Mouse (Mus musculus) neural tube, embryonic 10.5 days (tissue): ENCODE results near the gene Elf2.
"Not testable (repeated sequence)": the region's sequence is repeated elsewhere in the genome, so short reads cannot be mapped to it uniquely, and the experiment has no call there.

Experiments
- DNase-seq: peaks from one replicate; pipeline ENCODE4 v3.0.0-alpha.2; 2017; ENCODE audit warnings: low spot score; ENCODE audit errors: extremely low spot score

Gene Elf2

DNA sequence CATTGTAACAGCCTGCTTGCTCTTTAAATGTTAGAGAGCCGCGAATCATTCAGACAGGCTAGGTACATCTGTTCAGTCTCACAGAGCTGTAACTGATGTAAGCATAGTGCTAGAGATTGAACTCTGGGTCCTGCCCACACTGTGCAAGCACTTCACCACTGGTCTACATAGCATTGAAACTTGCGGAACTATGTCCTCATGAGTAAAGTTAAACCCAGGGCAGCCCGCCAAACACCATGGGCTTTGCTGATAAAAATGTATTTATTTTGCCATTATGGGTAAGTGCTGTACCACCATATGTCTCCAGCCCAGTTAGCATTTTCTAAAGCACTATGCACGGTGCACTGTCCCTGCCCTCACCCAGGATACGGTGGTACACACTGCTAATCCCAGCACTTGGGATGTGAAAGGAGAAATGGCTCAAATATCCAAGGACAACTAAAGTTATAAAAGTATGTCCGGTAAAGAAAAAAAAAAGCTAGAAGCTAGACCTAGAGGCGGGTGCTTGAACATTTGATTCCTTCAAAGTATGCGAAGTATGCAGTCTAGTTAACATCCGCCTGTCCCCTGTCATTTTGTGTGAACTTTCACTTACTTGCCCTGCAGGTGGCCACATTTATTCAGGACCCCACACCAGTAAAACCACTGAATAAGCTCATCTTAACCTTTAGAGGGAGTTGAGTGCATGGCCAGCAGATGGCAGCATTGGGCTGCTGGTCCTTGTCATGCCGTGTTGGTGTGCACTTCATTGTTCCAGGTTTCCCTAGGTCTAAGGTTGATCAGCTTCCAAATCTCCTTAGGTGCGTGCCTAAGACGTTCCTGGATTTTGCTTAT, 106.3 kb downstream of the Elf2 start:
- peak; percentile 89 for DNase-seq

DNA sequence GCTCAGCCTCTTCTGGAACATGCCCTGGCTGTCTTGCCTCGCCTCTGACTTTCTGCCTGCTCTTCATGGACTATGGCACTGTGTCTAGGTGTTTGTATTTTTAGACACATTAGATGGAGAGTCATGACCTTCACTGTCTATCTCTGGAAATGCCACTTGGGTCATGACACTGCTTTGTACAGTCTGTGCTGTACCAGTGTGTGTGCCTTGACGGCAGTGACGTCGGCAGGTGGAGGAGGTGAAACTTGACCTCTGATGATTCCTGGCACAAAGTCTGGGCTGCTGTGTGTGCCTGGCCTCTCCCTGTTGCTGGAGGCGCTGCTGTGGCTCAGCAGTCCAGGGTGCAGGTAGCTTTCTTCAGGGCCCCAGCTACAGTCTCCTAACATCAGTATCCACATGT, 107.0 kb downstream of the Elf2 start:
- DNase-seq: no peak

DNA sequence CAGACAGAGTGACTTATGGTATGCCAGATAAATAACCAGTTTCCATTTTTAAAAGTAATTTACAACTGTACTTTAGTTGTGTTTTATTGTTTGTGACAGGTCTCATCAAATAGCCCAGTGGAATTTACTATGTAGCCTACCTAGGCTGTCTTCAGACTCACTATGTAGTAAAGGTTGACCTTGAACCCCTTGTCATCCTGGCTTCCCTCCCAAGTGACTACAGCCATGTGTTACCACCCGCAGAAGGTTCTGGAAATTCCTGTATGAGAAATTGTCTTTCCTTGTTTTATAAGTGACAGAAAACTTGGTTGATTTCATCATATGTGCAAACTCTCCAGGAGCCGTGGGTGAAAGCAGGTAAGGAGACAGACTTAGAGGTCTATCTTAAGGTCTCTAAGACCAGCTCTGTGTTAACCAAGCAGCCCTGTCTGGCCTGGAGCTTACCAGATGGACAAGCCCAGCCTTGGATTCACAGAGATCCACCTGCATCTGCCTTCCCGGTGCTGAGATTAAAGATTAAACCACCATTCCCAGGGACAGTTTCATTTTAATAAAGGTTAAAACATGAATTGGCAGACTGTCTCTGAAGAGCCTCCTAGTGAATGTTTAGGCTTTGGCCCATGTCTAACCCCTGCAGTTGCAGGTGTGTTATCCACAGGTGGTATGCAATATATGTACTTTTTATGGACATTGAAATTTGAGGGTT, 108.1 kb downstream of the Elf2 start:
- DNase-seq: no peak

DNA sequence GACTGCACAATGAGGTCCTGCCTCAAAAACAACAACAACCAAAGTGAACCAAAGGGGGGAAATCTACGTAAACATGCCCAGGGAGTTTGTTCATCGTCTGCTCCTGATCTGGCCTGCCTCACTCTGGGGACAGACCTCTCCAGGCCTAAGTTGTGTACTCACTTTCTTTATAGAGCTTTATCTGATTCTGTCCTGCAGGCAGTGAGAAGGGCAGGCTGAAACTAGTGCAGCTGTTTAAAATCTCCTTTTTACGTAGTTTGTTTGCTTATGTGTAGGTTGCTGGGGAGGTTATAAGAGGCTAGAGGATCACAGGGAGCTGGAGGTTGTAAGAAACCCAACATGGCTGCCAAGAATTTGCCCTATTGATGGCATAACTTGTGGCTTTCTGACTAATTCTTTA, 109.0 kb downstream of the Elf2 start:
- DNase-seq: no peak

DNA sequence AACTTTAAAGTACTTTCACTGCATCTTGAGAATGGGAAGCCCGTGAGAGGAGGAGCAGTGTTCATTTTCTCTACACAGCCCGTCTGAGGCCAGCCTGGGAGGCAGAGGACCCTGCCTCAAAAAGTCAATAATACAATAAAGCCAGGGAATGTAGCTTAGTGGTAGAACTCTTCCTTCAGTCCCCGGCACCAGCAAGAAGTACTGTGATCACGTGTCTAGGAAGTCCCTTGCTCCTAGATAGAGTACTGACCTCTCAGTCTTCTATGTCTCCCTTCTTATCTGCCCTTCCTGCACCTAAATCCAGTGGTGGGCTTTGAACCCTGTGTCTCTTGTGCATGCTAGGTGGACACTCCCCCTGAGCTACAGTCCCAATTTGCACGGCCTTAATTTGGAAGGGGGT, 109.6 kb downstream of the Elf2 start:
- no peak for DNase-seq

DNA sequence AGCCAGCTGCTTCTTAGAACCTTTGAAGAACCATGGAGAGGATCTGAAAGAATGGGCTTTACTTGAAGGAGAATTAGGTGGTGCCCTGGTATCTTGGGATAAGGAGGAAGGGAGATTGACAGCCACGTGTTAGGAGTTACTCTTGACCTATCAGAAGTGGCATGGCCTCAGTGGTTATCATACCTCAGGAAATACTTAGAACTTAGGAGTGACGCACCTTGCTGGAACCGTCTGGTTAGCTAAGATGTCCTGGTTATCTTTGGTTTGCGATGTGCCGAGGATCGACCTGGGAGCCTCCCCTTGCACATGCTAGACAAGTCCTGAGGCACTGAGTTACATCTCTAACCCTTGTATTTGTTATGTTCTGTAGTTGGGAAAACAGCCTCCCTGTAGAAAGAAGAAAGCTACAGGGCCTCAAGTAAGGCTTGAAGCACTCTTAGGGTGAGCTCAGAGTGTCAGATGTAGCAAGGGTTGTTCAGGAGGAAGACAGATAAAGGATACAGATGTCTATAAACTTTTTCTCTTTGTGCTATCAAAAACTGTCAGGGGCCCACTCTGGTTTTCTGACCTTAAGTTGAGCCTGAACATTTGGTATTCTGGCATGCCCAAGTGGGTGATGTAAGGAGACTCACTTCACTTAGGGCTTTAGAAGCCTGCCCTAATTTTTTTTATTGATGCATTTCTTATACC, 110.2 kb downstream of the Elf2 start:
- DNase-seq: no peak

DNA sequence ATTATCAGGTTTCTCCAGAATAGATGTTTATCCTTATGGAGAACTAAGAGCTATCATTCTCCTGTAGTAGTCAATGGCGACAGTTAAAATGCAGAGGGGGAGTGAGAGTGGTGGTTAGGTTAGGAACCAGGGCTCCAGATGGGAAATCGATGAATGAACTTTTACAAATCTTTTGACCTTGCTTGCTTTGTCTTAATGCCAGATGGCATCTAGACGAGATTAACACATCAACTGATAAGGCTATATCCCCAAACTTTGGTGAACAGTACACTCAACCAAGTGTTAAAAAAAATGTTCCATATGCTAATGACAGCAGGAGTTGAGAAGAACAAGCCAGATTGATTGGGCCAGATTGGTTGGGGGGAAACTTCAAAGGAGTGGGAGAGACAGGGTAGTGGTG, 111.2 kb downstream of the Elf2 start:
- no peak for DNase-seq

DNA sequence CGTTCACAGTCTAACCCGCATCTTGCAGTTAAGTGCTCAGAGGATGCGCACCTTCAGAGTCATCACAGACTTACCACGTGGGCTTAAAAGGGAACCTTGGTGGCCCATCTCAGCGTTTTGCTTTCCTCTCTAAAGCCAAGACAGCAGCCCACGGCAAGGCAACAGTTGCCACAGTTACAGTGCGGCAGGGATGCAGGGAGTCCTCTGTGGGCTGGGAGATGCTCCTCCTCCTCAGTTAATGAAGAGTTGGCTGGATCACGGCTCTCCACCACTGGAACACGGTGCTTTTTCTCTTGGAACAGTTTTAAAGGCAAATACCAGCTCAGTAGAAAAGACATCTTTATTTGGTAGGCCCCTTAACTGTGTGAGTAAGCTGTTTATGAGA, 111.7 kb downstream of the Elf2 start:
- no peak for DNase-seq

DNA sequence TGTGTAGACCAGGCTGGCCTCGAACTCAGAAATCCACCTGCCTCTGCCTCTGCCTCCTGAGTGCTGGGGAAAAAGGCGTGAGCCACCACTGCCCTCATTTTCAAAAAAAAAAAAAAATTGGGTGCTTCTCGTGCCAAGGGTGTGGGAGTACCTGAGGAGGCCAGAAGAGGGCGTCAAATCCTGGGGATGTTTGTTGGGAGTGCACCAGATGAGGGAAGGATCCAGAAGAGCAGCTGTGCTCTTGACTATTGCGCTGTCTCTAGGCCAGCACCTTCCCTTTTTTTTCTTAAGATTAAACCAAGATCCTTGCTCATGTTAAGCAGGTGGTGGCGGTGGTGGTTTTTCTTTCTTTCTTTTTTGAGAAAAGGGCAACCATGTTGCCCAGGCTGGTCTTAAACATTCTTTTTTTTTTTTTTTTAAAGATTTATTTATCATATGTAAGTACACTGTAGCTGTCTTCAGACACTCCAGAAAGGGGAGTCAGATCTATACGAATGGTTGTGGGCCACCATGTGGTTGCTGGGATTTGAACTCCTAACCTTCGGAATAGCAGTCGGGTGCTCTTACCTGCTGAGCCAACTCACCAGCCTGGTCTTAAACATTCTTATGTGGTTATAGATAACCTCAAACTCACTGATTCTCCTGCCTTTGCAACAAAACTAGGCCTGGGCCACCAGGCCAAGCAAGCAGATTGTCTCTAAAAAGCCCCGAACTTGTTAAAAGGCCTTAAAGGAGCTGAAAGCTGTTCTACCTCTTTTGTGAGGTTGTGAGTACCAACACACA, 112.2 kb downstream of the Elf2 start:
- DNase-seq: peak; percentile 27

DNA sequence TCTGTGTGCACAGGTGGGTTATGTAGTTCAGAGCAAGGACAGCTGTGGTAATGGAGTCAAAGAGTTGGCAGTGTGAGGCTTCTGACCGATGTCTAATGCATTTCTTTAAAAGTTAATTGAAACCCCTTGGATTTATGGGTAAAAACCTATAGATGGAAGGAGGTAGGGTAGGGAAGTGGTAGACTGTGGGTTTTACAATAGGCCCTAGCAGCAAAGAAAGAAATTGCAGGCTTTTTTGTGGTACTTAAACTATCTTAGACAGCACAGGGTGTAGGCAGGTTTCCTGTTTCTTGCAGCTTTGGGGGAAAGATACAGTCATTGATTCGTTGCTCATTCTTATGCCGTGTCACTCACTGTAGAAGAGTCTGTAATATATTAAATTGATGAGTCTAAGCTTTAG, 113.9 kb downstream of the Elf2 start:
- no peak for DNase-seq

DNA sequence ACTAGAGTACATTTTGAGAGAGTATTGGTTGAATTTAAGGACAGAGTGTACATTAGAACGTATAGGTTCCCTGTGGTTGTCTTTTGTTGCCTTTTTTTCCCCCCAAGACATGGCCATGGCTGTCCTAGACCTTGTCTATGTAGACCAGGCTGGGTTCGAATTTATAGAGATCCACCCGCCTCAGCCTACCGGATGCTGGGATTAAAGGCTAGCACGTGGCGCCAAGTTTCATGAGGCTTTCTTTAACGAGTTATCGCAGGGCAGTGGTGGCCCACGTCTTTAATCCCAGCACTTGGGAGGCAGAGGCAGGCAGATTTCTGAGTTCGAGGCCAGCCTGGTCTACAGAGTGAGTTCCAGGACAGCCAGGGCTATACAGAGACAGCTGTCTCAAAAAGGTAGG, 114.5 kb downstream of the Elf2 start:
- no peak for DNase-seq

DNA sequence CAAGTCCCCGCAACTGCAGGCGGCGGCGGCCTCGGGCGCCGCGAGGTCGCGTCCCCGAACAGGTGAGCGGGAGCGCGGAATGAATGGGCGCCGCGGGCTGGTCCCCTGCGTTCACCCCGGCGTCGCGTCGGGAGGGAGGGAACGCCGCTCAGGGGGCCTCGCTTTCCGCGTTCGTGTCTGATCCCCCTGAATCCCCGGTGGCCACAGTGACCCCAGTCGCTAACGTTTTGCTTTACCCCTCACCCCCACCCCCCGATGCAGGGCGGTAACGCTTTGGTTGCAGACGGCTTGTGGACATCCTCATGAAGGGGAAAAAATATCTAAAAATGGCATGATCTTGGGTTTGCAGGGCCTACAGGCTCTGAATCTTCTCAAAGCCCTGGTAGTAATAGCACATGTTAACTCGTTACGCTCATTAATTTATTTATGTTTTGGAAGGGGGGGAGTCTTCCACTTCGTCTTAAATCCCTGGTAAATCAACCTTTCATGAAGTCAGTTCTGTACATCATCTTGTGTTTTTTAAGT, 115.2 kb downstream of the Elf2 start:
- no peak for DNase-seq

DNA sequence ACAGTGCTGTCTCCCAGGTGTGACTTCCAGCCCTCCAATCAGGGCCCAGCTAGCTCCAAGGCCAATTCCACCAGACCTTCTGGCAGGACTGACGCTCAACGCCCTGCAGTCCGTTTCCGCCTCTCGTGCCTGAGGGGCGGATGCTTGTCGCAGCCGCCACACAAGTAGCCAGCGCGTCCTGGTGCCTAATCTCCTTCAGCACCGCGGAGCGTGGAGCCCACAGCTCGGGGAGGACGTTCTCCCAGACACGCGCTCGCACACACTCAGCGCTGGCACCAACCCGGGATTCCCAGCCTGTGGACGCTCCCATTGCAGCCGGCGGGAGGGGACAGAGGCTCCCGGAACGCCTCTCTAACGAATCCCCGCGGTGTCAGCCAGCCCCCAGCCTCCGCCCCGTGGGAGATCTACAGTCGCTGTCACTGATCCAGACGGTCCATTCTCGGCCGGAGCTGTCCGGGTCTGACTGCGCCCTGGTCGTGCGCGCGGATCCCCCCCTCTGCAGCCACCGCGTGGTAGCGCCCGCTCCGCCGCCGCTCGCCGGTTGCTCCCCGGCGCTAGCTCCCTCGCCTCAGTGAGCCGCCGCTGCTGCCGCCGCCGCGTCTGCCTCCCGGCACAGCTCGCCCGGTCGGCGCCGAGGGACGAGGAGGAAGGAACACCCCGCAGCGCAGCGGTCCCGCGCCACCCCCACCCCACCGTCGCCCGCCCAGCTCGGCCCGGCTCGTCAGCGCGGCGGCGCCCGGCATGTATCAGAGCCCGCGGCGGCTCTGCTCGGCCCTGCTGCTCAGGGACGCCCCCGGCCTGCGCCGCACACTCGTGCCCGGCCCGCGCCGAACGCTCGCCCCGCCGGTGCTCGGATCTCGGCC, 115.9 kb downstream of the Elf2 start, which contains the start of gene Noct:
Noct (plus strand) TSS at position 85 of the 863 bp plus-strand sequence.
- peak; percentile 93 for DNase-seq

DNA sequence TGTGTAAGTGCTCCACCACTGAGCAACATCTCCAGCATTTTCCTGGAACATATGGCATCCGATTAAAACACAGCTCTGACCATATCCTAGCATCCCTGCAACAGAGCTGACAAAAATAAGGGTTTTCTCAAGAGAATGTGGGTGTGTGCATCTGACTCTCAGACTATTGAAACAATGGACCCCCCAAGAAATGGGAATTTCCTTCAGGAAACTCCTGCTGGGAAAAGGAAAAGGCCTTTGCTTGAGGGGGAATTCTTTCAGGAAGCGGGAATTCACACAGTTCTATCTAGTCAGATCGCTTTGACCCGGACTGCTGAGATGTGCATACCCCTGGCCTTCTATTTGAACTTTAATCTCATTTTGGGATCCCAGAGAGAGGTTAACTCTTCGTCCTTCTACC, 116.9 kb downstream of the Elf2 start:
- no peak for DNase-seq

DNA sequence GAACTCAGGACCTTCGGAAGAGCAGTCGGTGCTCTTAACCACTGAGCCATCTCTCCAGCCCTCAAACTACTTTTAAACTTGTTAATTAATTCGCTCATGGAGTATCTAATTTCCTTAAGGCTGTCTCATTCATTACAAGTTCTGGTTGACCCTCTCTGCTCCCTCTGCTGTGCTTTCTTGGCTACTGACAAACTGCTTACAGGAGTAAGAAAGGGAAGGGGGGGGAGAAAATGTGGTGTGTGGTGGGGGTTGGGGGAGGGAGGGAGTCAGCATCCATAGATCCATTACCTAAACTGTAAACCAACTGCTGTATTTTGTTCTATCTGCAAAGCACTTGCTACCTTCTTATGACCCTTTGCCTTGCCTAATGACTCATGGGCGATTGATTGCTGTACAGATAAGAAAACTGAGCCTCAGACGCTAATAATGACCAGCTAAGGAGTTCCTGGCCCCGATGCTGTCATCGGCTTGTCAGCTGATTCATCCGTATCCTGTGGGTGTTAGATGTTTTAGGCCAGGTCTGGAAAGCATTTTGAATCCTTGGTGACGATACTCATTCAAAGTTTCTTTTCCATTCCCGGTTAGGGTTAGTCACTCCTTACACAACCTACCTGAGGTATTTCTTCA, 117.5 kb downstream of the Elf2 start:
- no peak for DNase-seq

DNA sequence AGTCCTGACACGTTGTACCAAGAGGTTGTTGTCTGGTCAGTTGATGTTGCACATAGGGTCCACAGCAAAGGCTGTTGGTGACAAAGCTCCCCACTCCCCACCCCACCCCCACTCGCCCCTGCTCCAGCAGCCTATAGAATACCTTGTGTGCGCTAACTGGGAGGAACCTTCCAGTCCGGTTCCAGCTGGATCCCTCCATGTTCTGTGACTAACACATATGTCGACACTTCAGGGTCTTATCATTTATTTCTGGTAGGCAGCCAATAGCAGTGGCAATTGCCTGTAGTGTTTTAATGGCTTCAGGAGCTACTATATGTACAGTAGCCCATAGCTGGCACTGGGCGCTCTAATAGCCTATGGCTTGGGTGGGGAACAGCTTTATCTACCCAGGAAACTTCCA, 118.2 kb downstream of the Elf2 start:
- no peak for DNase-seq

DNA sequence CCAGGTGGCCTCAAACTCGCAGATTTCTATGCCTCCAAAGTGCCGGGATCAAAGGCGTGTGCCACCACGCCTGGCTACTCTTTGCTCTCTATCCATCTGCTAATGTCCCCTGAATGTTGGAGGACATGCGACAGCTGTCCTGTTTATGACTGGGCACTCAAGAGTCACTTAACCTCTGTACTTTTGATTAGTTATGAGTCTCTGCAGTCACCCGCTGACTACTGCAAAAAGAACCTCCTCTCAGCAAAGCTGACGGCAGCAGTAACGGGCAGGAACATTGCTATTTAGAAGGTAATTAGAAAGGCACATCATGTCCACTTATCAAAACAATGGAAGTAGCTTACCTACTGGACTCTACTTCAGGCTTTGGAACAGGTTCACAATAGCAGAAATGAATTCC, 118.6 kb downstream of the Elf2 start:
- DNase-seq: no peak

DNA sequence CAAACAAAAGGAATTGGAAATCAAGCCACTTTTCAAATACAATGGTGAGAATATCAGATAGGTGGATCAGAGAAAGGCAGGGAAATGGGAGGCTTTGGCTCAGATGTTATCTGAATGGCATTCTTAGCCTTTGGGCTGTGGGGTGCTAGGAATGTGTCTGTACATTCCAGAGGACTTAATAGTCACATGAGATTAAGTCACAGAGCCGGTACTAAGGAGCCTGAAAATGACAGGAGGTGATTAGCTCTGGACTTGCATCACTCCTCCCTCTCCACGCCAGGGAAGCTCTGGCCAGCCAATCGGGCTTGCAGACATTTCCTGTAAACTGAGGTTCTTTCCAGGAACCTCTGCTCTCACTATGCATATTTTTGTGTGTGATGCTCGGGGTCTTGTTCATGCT, 119.6 kb downstream of the Elf2 start:
- no peak for DNase-seq

DNA sequence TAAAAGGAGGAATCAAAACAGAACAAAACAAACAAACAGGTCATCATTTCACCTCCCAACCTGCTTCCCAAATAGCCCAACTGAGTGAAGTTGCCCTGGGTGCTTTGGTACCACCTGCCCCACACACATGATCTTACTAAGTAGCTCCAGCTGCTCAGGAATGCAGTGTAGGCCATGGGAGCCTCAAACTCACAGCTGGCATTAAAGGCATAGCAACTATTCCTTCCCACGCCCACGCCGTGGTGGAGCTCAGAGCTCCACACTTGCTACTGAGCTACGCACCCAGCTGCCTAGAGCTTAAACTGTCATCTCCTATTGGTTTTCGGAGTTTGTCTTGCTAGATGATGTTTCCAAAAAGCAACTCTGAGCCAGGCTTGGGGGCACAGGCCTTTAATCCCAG, 121.2 kb downstream of the Elf2 start:
- no peak for DNase-seq

DNA sequence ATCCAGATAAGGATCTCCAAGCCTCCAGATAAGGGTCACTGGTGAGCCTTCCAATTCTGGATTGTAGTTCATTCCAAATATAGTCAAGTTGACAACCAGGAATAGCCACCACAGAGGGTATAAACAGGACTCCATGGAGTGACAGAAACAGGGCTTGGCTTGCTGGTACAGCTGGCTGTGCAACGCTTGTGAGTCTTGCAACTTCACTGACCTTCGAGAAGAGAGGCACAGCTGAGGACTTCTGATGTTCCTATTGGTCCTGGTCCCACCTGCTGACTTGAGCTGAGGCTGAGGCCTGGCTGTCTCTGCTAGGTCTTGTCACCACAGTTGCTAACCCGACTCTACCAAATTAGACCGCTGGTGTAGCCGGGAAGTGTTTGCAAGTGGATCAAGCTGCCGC, 122.1 kb downstream of the Elf2 start:
- DNase-seq: not testable (repeated sequence)
